Mouse (Mus musculus) CH12.LX (cell line): Measurements from ENCODE around the gene Msh2.

Source experiments
- CTCF ChIP-seq, 2 experiments: IDR thresholded peaks in 1 of 2; conservative IDR thresholded peaks in 1 of 2; 2 replicates each; pipeline ENCODE4 v1.5.1; 2011 to 2012; ENCODE audit warnings: low read depth in 2 of 2, low read length in 2 of 2, improper control_type of control experiment in 1 of 2, inconsistent platforms in 1 of 2, mild to moderate bottlenecking in 1 of 2, moderate library complexity in 1 of 2
- ELF1 ChIP-seq: IDR thresholded peaks from 2 replicates; pipeline ENCODE4 v1.6.1; 2014; ENCODE audit warnings: low read depth, mild to moderate bottlenecking, inconsistent platforms, low read length, improper control_type of control experiment
- EP300 ChIP-seq: IDR thresholded peaks from 2 replicates; pipeline ENCODE4 v1.6.1; 2011; ENCODE audit warnings: low read length, improper control_type of control experiment
- JUND ChIP-seq: conservative IDR thresholded peaks from 2 replicates; pipeline ENCODE4 v1.6.1; 2011; ENCODE audit warnings: low read depth, low read length, improper control_type of control experiment
- NELFE ChIP-seq: IDR thresholded peaks from 2 replicates; pipeline ENCODE4 v1.6.1; 2011; ENCODE audit warnings: low read depth, low read length, improper control_type of control experiment
- POLR2A ChIP-seq: IDR thresholded peaks from 2 replicates; pipeline ENCODE4 v1.6.1; 2011; ENCODE audit warnings: low read depth, mild to moderate bottlenecking, improper control_type of control experiment, low read length
- RAD21 ChIP-seq: IDR thresholded peaks from 2 replicates; pipeline ENCODE4 v1.6.1; 2011; ENCODE audit warnings: low read depth, mild to moderate bottlenecking, low read length, improper control_type of control experiment, moderate library complexity
- RCOR1 ChIP-seq: conservative IDR thresholded peaks from 2 replicates; pipeline ENCODE4 v1.6.1; 2012; ENCODE audit warnings: low read depth, mild to moderate bottlenecking, inconsistent platforms, low read length, improper control_type of control experiment
- SIN3A ChIP-seq: IDR thresholded peaks from 2 replicates; pipeline ENCODE4 v1.6.1; 2012; ENCODE audit warnings: low read length, improper control_type of control experiment, inconsistent platforms
- TCF12 ChIP-seq: IDR thresholded peaks from 2 replicates; pipeline ENCODE4 v1.6.1; 2014; ENCODE audit warnings: low read depth, mild to moderate bottlenecking, inconsistent platforms, low read length, improper control_type of control experiment
- ZC3H11A ChIP-seq: IDR thresholded peaks from 2 replicates; pipeline ENCODE4 v1.6.1; 2012; ENCODE audit warnings: low read depth, mild to moderate bottlenecking, inconsistent platforms, low read length, improper control_type of control experiment
- ZNF384 ChIP-seq: IDR thresholded peaks from 2 replicates; pipeline ENCODE4 v1.6.1; 2012; ENCODE audit warnings: low read depth, low read length, improper control_type of control experiment, inconsistent platforms

- peak in 1 of 2 experiments; percentile 50; a peak in 2 of 4 replicates for TF ChIP-seq CTCF (conservative IDR thresholded peaks at IDR 0.05 in 1 of 2, IDR thresholded peaks at IDR 0.05 in 1 of 2; ENCODE audit: low read depth in 2 of 2, low read length in 2 of 2)
- TF ChIP-seq RCOR1 = no peak
- TF ChIP-seq EP300 = no peak; the same call in 1 of the 2 replicates
- TF ChIP-seq JUND = no peak
- no peak for TF ChIP-seq POLR2A
- no peak for TF ChIP-seq SIN3A
- TF ChIP-seq ZC3H11A = no peak
- TF ChIP-seq ZNF384 = no peak
- TF ChIP-seq ELF1 = no peak
- no peak for TF ChIP-seq NELFE
- TF ChIP-seq RAD21 = peak; percentile 18
- TF ChIP-seq TCF12 = no peak
These were observed 32.9 kb upstream of the Msh2 start for GRCm38 (mm10) chr17:87639242-87639641.
